Mouse (Mus musculus) heart, embryonic 13.5 days (tissue): ENCODE results near the gene Cyp3a57. TPM values are rescaled to one million over a fixed set of nuclear protein-coding genes. Genes with fewer than 3 reads are reported as not detected.

Source experiments
- ATAC-seq: fragments of 200-750 bp; cut with Nextera tagmentation; 2 replicates; pipeline ENCODE4 v1.8.0; 2017; ENCODE audit warnings: moderate TSS enrichment; ENCODE audit not compliant: insufficient number of reproducible peaks, low FRiP score, low TSS enrichment; ENCODE audit errors: extremely low read depth
- H3K27ac ChIP-seq: fragments of 300-500 bp; sonication (generic); replicated peaks from 2 replicates; pipeline ENCODE4 v1.5.1; 2015; ENCODE audit warnings: moderate library complexity, mild to moderate bottlenecking, inconsistent platforms
- H3K27me3 ChIP-seq: fragments of 300-500 bp; sonication (generic); replicated peaks from 2 replicates; pipeline ENCODE4 v1.6.1; 2015; ENCODE audit warnings: mild to moderate bottlenecking, inconsistent platforms
- H3K36me3 ChIP-seq: fragments of 300-500 bp; sonication (generic); 2 replicates; pipeline ENCODE4 v1.6.1; 2015; ENCODE audit warnings: mild to moderate bottlenecking, inconsistent platforms
- H3K4me1 ChIP-seq: fragments of 300-500 bp; sonication (generic); 2 replicates; pipeline ENCODE4 v1.6.1; 2015; ENCODE audit warnings: inconsistent platforms
- H3K4me2 ChIP-seq: fragments of 300-500 bp; sonication (generic); 2 replicates; pipeline ENCODE4 v1.6.1; 2015; ENCODE audit warnings: inconsistent platforms, mild to moderate bottlenecking, moderate library complexity
- H3K4me3 ChIP-seq: fragments of 300-500 bp; sonication (generic); 2 replicates; pipeline ENCODE4 v1.5.1; 2015; ENCODE audit warnings: moderate library complexity, mild to moderate bottlenecking, inconsistent platforms
- H3K9ac ChIP-seq: fragments of 300-500 bp; sonication (generic); 2 replicates; pipeline ENCODE4 v1.6.1; 2015; ENCODE audit warnings: inconsistent platforms, mild to moderate bottlenecking, moderate library complexity
- H3K9me3 ChIP-seq: fragments of 300-500 bp; sonication (generic); 2 replicates; pipeline ENCODE4 v1.6.1; 2016; ENCODE audit warnings: inconsistent platforms
- WGBS: fragments of 180-500 bp; shearing (Covaris S2); methylation state at CpG from one replicate; pipeline ENCODE4 v1.1.7; 2015; ENCODE audit warnings: mixed read lengths; 5-methylcytosine and 5-hydroxymethylcytosine counted together
- polyA plus RNA-seq: library from polyadenylated mRNA; unstranded; fragments of >200 nt; fragmentation: Nextera tagmentation; extraction: Ambion mirVana; gene quantifications from 2 replicates; pipeline ENCODE4 v1.2.1, GENCODE M21; 2015

Gene Cyp3a57
- polyA plus RNA-seq, 1 experiment from 2014 or later: not detected

- Histone ChIP-seq H3K4me3 (no peak overlapping the region), H3K27ac (no peak overlapping the region), H3K4me2 (no peak overlapping the region), H3K27me3 (no peaks in the 10 kb centered on the region), H3K9ac (no peak overlapping the region), H3K9me3 (peaks cover 34% of the 10 kb centered on the region), H3K36me3 (no peaks in the 10 kb centered on the region), H3K4me1 (no peaks in the 10 kb centered on the region)
- ATAC-seq: no peak
These were observed 85.9 kb downstream of the Cyp3a57 start for GRCm38 (mm10) chr5:145431004-145431403.

DNA sequence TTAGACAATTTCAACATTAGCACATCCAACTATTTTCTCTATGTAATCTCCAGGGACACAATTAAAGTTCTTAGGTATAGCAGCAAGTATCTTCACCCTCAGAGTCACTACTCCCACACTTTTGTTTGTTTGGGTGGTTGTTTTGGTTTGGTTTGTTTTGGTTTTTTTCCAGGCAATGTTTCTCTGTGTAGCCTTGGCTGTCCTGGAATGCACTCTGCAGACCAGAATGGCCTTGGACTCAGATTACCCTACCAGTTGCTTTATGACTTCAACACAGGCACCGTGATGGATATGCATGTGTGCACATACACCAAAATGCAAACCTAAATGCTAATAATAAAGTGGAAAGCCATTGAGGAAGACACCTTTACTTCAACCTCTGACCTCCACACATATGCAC lies 88.6 kb downstream of the Cyp3a57 start:
- H3K36me3 ChIP-seq: no peaks in the 10 kb centered on the region
- H3K9ac ChIP-seq: no peak overlapping the region
- no peaks in the 10 kb centered on the region for H3K4me1 ChIP-seq
- no peak for ATAC-seq
- no peak overlapping the region for H3K4me2 ChIP-seq
- no peaks in the 10 kb centered on the region for H3K27me3 ChIP-seq
- 72% methylated on average over 1 of the region's 1 CpGs for WGBS
- no peak overlapping the region for H3K4me3 ChIP-seq
- no peak overlapping the region for H3K27ac ChIP-seq
- H3K9me3 ChIP-seq: peaks cover 29% of the 10 kb centered on the region

Other genes with a start within 250 kb of the Cyp3a57 start
- gene Arpc1b, start 231.1 kb upstream of the Cyp3a57 start, polyA plus RNA-seq: 221 and 234 TPM in 2 replicates
- 62.4 and 62.6 TPM in 2 replicates for gene Pdap1, start 205.0 kb upstream of the Cyp3a57 start, polyA plus RNA-seq
- 135 and 150 TPM in 2 replicates for gene Bud31, start 204.9 kb upstream of the Cyp3a57 start, polyA plus RNA-seq
- gene Ptcd1, start 178.2 kb upstream of the Cyp3a57 start, polyA plus RNA-seq: 11.6 and 11.8 TPM in 2 replicates
- 27.4 and 28.8 TPM in 2 replicates for gene Cpsf4, start 178.1 kb upstream of the Cyp3a57 start, polyA plus RNA-seq
- 1,195 and 1,380 TPM in 2 replicates for gene Atp5j2, start 153.2 kb upstream of the Cyp3a57 start, polyA plus RNA-seq
- 6.8 and 6.9 TPM in 2 replicates for gene Zkscan14, start 143.4 kb upstream of the Cyp3a57 start, polyA plus RNA-seq
- 9.5 and 10.9 TPM in 2 replicates for gene Zkscan5, start 140.7 kb upstream of the Cyp3a57 start, polyA plus RNA-seq
- 26.0 and 30.0 TPM in 2 replicates for gene Zfp655, start 113.6 kb upstream of the Cyp3a57 start, polyA plus RNA-seq
- 0.32 and 0.48 TPM in 2 replicates for gene Zscan25, start 64.8 kb upstream of the Cyp3a57 start, polyA plus RNA-seq
- not detected in 2 replicates for gene Cyp3a16, start 124.4 kb downstream of the Cyp3a57 start, polyA plus RNA-seq
- gene Cyp3a41b, start 239.5 kb downstream of the Cyp3a57 start, polyA plus RNA-seq: not detected in 2 replicates